Mouse (Mus musculus) heart, embryonic 11.5 days (tissue): Measurements from ENCODE around the gene Runx1. TPM values are rescaled to one million over a fixed set of nuclear protein-coding genes. Genes with fewer than 3 reads are reported as not detected.

Experiments used
- ATAC-seq: fragments of 200-750 bp; cut with Nextera tagmentation; replicated peaks from 2 replicates; pipeline ENCODE4 v1.8.0; 2017; ENCODE audit warnings: moderate library complexity; ENCODE audit not compliant: insufficient number of reproducible peaks, low FRiP score, low TSS enrichment
- H3K27ac ChIP-seq: fragments of 300-500 bp; sonication (generic); 2 replicates; pipeline ENCODE4 v1.5.1; 2014; ENCODE audit warnings: mild to moderate bottlenecking, low read depth, low read length
- H3K27me3 ChIP-seq: fragments of 300-500 bp; sonication (generic); 2 replicates; pipeline ENCODE4 v1.6.1; 2014; ENCODE audit warnings: mild to moderate bottlenecking, low read length, mixed read lengths; ENCODE audit not compliant: control insufficient read depth, insufficient read depth
- H3K36me3 ChIP-seq: fragments of 300-500 bp; sonication (generic); 2 replicates; pipeline ENCODE4 v1.6.1; 2014; ENCODE audit warnings: mild to moderate bottlenecking, low read length, moderate library complexity, mixed read lengths; ENCODE audit not compliant: control insufficient read depth, insufficient read depth
- H3K4me1 ChIP-seq: fragments of 300-500 bp; sonication (generic); 2 replicates; pipeline ENCODE4 v1.6.1; 2014; ENCODE audit warnings: low read length; ENCODE audit not compliant: control insufficient read depth, insufficient read depth
- H3K4me2 ChIP-seq: fragments of 300-500 bp; sonication (generic); 2 replicates; pipeline ENCODE4 v1.6.1; 2014; ENCODE audit warnings: mild to moderate bottlenecking, moderate library complexity
- H3K4me3 ChIP-seq: fragments of 300-500 bp; sonication (generic); 2 replicates; pipeline ENCODE4 v1.5.1; 2014; ENCODE audit warnings: low read depth, low read length
- H3K9ac ChIP-seq: fragments of 300-500 bp; sonication (generic); 2 replicates; pipeline ENCODE4 v1.6.1; 2014; ENCODE audit warnings: mild to moderate bottlenecking, low read depth, low read length, moderate library complexity
- H3K9me3 ChIP-seq: fragments of 300-500 bp; sonication (generic); replicated peaks from 2 replicates; pipeline ENCODE4 v1.6.1; 2016; ENCODE audit warnings: low read length; ENCODE audit not compliant: control insufficient read depth
- WGBS: fragments of 180-500 bp; shearing (Covaris S2); extraction: QIAGEN DNeasy Blood & Tissue Kit; methylation state at CpG from one replicate; pipeline ENCODE4 v1.1.7; 2014; ENCODE audit not compliant: insufficient replicate concordance; 5-methylcytosine and 5-hydroxymethylcytosine counted together
- polyA plus RNA-seq: library from polyadenylated mRNA; unstranded; fragments of >200 nt; fragmentation: Nextera tagmentation; extraction: Ambion mirVana; gene quantifications from 2 replicates; pipeline ENCODE4 v1.2.1, GENCODE M21; 2014

Runx1 gene
- 1.7 and 2.5 TPM in 2 replicates for polyA plus RNA-seq

GRCm38 (mm10) chr16:92825908-92826650, at the start of gene Runx1:
Gene Runx1, minus strand, starts transcription at chr16:92826149.
- Histone ChIP-seq H3K27me3 (peaks cover 42% of the 10 kb centered on the region), H3K9ac (no peak within 1 kb of the TSS), H3K4me1 (peaks cover 11% of the 10 kb centered on the region; the same call in 1 of the 2 replicates), H3K9me3 (no peaks in the 10 kb centered on the region), H3K27ac (no peak within 1 kb of the TSS), H3K4me2 (no peak within 1 kb of the TSS), H3K36me3 (no peaks in the 10 kb centered on the region), H3K4me3 (no peak within 1 kb of the TSS; the same call in 1 of the 2 replicates)
- no peak for ATAC-seq
- 78% methylated on average over 11 of the region's 11 CpGs for WGBS

GRCm38 (mm10) chr16:92874015-92874414, 48.1 kb upstream of the Runx1 start:
- Histone ChIP-seq H3K27me3 (peaks cover 62% of the 10 kb centered on the region), H3K9me3 (no peaks in the 10 kb centered on the region), H3K4me3 (no peak overlapping the region), H3K4me1 (no peaks in the 10 kb centered on the region), H3K9ac (no peak overlapping the region), H3K36me3 (no peaks in the 10 kb centered on the region), H3K4me2 (no peak overlapping the region), H3K27ac (no peak overlapping the region)
- WGBS: 73% methylated on average over 3 of the region's 3 CpGs
- ATAC-seq: no peak

- 49% methylated on average over 11 of the region's 11 CpGs for WGBS
- peaks cover 3% of the 10 kb centered on the region; the same call in 1 of the 2 replicates for H3K9me3 ChIP-seq
- no peaks in the 10 kb centered on the region for H3K4me1 ChIP-seq
- no peak for ATAC-seq
- no peak overlapping the region for H3K4me2 ChIP-seq
- H3K9ac ChIP-seq: no peak overlapping the region
- H3K4me3 ChIP-seq: no peak overlapping the region
- no peak overlapping the region for H3K27ac ChIP-seq
- peaks cover 52% of the 10 kb centered on the region for H3K27me3 ChIP-seq
- H3K36me3 ChIP-seq: no peaks in the 10 kb centered on the region
Measured at GRCm38 (mm10) chr16:92871728-92872127, 45.8 kb upstream of the Runx1 start.

GRCm38 (mm10) chr16:92868550-92868949, 42.6 kb upstream of the Runx1 start:
- H3K27me3 ChIP-seq: peaks cover 33% of the 10 kb centered on the region
- WGBS: 60% methylated on average over 4 of the region's 4 CpGs
- ATAC-seq: no peak

GRCm38 (mm10) chr16:92867261-92867935, 41.4 kb upstream of the Runx1 start:
- Histone ChIP-seq H3K36me3 (no peaks in the 10 kb centered on the region), H3K9me3 (peaks cover 3% of the 10 kb centered on the region; the same call in 1 of the 2 replicates), H3K9ac (no peak overlapping the region), H3K4me1 (no peaks in the 10 kb centered on the region), H3K27ac (no peak overlapping the region), H3K27me3 (peaks cover 27% of the 10 kb centered on the region), H3K4me3 (no peak overlapping the region), H3K4me2 (no peak overlapping the region)
- no peak for ATAC-seq
- WGBS: 61% methylated on average over 9 of the region's 9 CpGs

More at GRCm38 (mm10) chr16:92868550-92868949, 42.6 kb upstream of the Runx1 start:
- no peaks in the 10 kb centered on the region for H3K4me1 ChIP-seq
- H3K27ac ChIP-seq: no peak overlapping the region
- H3K9ac ChIP-seq: no peak overlapping the region
- peaks cover 3% of the 10 kb centered on the region; the same call in 1 of the 2 replicates for H3K9me3 ChIP-seq
- no peak overlapping the region for H3K4me2 ChIP-seq
- H3K36me3 ChIP-seq: no peaks in the 10 kb centered on the region
- no peak overlapping the region for H3K4me3 ChIP-seq

GRCm38 (mm10) chr16:92865314-92865713, 39.4 kb upstream of the Runx1 start:
- no peak overlapping the region for H3K27ac ChIP-seq
- ATAC-seq: no peak
- H3K4me3 ChIP-seq: no peak overlapping the region
- H3K4me2 ChIP-seq: no peak overlapping the region
- peaks cover 3% of the 10 kb centered on the region; the same call in 1 of the 2 replicates for H3K9me3 ChIP-seq
- no peaks in the 10 kb centered on the region for H3K36me3 ChIP-seq
- peaks cover 21% of the 10 kb centered on the region for H3K27me3 ChIP-seq
- H3K4me1 ChIP-seq: no peaks in the 10 kb centered on the region
- H3K9ac ChIP-seq: no peak overlapping the region
- 88% methylated on average over 3 of the region's 3 CpGs for WGBS

- no peak overlapping the region for H3K4me2 ChIP-seq
- H3K4me1 ChIP-seq: no peaks in the 10 kb centered on the region
- no peak overlapping the region for H3K4me3 ChIP-seq
- no peaks in the 10 kb centered on the region for H3K36me3 ChIP-seq
- peaks cover 17% of the 10 kb centered on the region for H3K27me3 ChIP-seq
- peaks cover 3% of the 10 kb centered on the region; the same call in 1 of the 2 replicates for H3K9me3 ChIP-seq
- 74% methylated on average over 2 of the region's 2 CpGs for WGBS
- no peak overlapping the region for H3K27ac ChIP-seq
- ATAC-seq: no peak
- H3K9ac ChIP-seq: no peak overlapping the region
Measured at GRCm38 (mm10) chr16:92864191-92864590, 38.2 kb upstream of the Runx1 start.

GRCm38 (mm10) chr16:92863179-92863578, 37.2 kb upstream of the Runx1 start:
- no peak for ATAC-seq
- Histone ChIP-seq H3K4me1 (no peaks in the 10 kb centered on the region), H3K27me3 (peaks cover 20% of the 10 kb centered on the region)

More at GRCm38 (mm10) chr16:92863179-92863578, 37.2 kb upstream of the Runx1 start:
- peaks cover 3% of the 10 kb centered on the region; the same call in 1 of the 2 replicates for H3K9me3 ChIP-seq
- H3K4me2 ChIP-seq: no peak overlapping the region
- H3K9ac ChIP-seq: no peak overlapping the region
- no peaks in the 10 kb centered on the region for H3K36me3 ChIP-seq
- H3K27ac ChIP-seq: no peak overlapping the region
- no peak overlapping the region for H3K4me3 ChIP-seq
